Mouse (Mus musculus) WW6 (cell line): ENCODE results near the gene Gm11627.
A peak's percentile ranks its signal among the peaks of the same experiment; 100 is the strongest.
"Not testable (repeated sequence)": the region's sequence is repeated elsewhere in the genome, so short reads cannot be mapped to it uniquely, and the experiment has no call there.

ENCODE experiments used
- DNase-seq: peaks from one replicate; pipeline ENCODE4 v3.0.0-alpha.2; 2013; ENCODE audit warnings: low read depth, low spot score

Gene Gm11627

GRCm38 (mm10) chr11:102564952-102565671 is 14.1 kb downstream of the Gm11627 start:
- not testable (repeated sequence) for DNase-seq

DNA sequence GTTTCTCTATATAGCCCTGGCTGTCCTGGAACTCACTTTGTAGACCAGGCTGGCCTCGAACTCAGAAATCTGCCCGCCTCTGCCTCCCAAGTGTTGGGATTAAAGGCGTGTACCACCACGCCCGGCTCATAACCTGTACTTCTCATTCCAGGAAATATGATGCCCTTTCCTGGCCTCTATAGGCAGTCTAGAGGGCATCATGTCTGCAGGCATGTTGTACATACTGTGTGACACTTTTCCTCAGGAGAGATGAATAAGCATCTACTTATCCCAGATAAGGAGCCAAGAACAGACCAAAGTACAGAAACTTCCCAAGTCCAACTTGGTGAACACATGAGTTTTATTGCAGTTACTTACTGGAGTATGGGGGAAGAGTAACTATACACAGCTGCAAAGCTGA is 20.6 kb downstream of the Gm11627 start:
- no peak for DNase-seq

- DNase-seq, result no peak
Measured at GRCm38 (mm10) chr11:102557386-102557785, 21.9 kb downstream of the Gm11627 start.

DNA sequence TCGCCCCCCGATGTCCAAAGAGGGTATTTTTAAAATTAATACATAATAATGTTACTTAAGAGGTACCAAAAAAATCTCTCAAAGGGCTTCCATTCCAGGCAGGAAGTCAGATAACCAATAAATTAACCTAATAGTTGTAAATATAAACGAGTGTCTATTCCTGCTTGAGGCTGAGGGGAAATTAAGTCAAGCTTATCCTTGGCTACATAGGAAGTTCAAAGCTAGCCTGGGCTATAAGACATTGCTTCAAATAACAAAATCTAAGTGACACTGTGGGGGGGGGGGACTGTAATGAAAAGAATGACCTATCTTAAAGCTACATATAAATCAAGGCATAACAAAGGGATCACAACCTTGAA is 22.6 kb downstream of the Gm11627 start:
- no peak for DNase-seq

DNA sequence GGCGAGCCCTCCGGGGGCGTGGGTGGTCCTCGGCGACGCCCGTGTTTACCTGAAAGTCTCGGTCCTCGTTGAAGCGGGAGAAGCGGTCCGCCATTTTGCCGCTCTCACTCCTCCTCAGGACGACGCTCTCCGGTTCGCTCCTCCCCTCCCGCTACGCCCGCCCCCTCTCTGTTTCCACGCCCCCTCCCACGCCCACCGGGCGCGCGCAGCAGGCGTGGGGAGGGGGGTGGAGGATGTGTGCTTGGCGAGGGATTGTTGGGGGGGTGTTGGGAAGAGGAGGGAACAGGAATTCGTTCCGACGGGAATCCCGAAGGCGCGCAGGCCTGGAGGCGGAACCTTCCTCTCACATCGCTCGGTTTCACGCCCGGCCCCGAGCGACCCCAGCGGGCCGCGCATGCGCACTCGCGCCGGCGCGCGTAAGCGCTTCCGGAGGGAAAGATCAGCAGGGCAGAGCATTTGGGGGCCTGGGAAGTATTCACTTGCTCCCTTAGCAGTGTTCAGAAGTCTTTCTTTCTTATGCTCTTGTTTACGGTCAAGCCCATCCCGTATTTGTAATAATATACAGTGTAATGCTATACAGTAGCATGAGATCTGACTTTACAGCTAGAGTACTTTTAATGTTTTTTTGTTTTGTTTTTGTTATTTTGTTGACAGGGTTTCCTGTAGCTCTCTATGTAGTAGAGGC is 23.1 kb downstream of the Gm11627 start, which contains the start of gene Gpatch8:
Gene Gpatch8 (minus strand): TSS at position 362 of the 685 bp plus-strand sequence.
- peak; percentile 100 for DNase-seq

DNA sequence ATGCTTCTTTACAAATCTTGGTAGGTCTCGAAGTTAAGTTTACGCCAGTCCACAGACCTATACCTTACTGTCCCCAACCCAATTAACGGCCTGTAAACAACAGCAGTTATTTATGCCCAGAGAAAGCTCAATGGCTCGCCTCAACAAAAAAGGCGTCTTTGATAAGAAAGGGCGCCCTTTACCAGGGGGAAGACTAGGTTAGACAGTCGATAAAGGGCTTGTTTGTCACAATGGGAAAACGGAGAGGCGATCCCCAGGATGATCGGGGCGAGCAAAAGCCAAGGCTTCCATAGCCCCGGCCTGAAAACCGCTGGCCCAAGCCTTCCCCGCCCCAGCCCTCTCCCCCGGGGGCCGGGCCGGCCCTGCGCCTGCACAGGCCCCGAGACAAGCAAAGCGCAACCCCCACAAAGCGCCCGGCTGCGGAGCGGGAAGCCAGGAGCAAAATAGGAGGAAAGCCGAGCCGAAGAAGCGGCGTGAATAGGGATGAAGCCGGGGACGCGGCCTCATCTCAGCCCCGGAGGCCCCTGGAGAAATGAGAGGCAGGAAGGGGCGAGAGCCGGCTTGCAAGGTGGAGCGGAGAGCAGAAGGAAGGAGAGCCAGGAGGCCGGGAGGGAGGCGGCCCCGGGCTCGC is 23.7 kb downstream of the Gm11627 start:
- no peak for DNase-seq

- DNase-seq, result no peak
Measured at GRCm38 (mm10) chr11:102552051-102552450, 27.2 kb downstream of the Gm11627 start.

DNA sequence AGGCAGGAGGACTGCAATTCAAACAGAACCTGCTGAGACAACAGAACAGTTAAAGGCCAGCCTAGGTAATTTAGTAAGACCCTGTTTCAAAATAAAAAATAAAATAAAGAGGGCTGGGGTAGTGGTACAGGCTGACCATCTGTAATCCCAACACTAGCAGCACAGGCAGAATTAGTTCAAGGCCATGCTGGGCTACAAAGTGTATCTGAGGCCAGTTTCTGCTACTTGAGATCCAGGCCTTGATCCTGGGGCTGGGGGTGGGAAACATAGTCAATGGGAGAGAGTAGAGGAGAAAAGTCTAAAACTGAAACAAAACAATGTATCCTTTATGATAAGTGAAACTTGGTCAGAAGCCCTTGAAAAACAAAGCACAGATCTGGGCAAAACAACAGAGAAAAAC is 28.1 kb downstream of the Gm11627 start:
- no peak for DNase-seq

- no peak for DNase-seq
Measured at GRCm38 (mm10) chr11:102541471-102541870, 37.8 kb downstream of the Gm11627 start.

DNA sequence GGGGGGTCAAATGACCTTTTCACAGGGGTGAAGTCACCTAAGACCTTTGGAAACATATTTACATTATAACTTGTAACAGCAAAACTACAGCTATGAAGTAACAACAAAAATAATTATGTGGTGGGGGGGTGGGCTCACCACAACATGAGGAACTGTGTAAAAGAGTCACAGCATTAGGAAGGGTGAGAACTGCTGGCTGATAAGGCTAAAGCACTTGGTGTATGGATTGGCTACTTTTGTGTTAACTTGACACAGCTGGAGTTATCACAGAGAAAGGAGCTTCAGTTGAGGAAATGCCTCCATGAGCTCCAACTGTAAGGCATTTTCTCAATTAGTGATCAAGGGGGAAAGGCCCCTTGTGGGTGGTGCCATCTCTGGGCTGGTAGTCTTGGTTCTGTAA is 39.0 kb downstream of the Gm11627 start:
- not testable (repeated sequence) for DNase-seq

- no peak for DNase-seq
Measured at GRCm38 (mm10) chr11:102539690-102540089, 39.6 kb downstream of the Gm11627 start.

GRCm38 (mm10) chr11:102536210-102536609 is 43.1 kb downstream of the Gm11627 start:
- DNase-seq, result no peak

DNA sequence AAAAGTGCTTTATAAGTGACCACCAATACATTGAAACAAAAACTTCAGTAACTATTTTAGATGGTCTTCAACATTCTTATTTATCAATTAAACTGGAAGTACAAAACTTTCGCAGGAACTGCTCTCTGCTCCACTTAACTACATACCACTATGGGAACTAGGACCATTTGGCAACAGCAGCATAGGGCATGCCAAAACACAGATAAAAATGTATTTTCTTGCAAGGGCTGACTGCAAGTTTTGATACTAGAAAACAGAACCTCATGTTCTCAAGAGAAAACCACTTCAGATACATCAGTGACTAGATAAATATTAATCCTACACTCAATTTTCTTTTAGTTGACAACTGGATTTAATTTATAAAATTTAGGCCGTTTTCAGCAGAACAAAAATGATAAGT is 45.2 kb downstream of the Gm11627 start:
- no peak for DNase-seq

DNA sequence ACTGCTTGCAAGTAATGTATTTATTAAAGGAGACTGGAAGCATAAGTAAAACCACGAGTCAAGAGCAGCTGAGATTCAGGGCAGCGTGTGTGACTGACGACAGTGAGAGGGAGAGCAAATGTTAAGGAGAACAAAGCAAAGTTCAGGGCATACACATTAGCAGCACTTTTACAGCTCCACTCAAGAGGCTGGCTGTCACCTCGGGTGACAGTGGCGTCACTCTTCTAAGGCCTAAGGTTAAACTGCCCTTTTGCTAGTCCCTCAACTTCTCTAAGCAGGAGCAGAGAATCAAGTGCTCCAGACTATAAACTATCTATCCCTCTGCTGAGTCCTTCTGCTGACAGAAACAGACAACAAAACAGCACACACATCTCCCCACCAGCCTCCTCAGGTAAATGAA is 47.8 kb downstream of the Gm11627 start:
- no peak for DNase-seq
